Mouse (Mus musculus) erythroblast, embryonic 14.5 days (primary cell): ENCODE measurements around the gene Lrit2. TPM values are rescaled to one million over a fixed set of nuclear protein-coding genes. Genes with fewer than 3 reads are reported as not detected.

Experiments
- H3K27me3 ChIP-seq: 2 replicates; pipeline ENCODE4 v1.6.1; 2012; ENCODE audit warnings: inconsistent platforms; ENCODE audit not compliant: control insufficient read depth
- H3K36me3 ChIP-seq: 2 replicates; pipeline ENCODE4 v1.6.1; 2012; ENCODE audit warnings: mild to moderate bottlenecking, inconsistent platforms; ENCODE audit not compliant: control insufficient read depth
- H3K4me1 ChIP-seq: 2 replicates; pipeline ENCODE4 v1.6.1; 2012; ENCODE audit warnings: inconsistent platforms; ENCODE audit not compliant: control insufficient read depth
- H3K4me3 ChIP-seq: replicated peaks from 2 replicates; pipeline ENCODE3; 2012; ENCODE audit warnings: moderate library complexity, mild to moderate bottlenecking, inconsistent platforms
- H3K9me3 ChIP-seq: 2 replicates; pipeline ENCODE4 v1.6.1; 2012; ENCODE audit warnings: low read length, inconsistent platforms, mixed read lengths; ENCODE audit not compliant: control insufficient read depth
- GATA1 ChIP-seq: IDR thresholded peaks from 2 replicates; pipeline ENCODE4 v1.6.1; 2012; ENCODE audit warnings: low read length, inconsistent platforms, mixed read lengths
- TAL1 ChIP-seq: IDR thresholded peaks from 3 replicates; pipeline ENCODE4 v1.6.1; 2012; ENCODE audit warnings: low read length, inconsistent platforms, mixed read lengths
- polyA plus RNA-seq: library from polyadenylated mRNA; stranded (reverse); fragments of >175 nt; gene quantifications from 2 replicates; pipeline ENCODE4 v1.2.3, GENCODE M21; 2012

The Lrit2 gene
- not detected in 2 replicates for polyA plus RNA-seq

GRCm38 (mm10) chr14:37067629-37068028, at the start of gene Lrit2:
Gene Lrit2 (plus strand): TSS chr14:37067929.
- Histone ChIP-seq H3K4me1 (no peaks in the 10 kb centered on the region), H3K27me3 (no peaks in the 10 kb centered on the region), H3K4me3 (no peak within 1 kb of the TSS), H3K9me3 (no peaks in the 10 kb centered on the region; the same call in 1 of the 2 replicates), H3K36me3 (no peaks in the 10 kb centered on the region)
- TF ChIP-seq GATA1 (no peak), TAL1 (no peak)

GRCm38 (mm10) chr14:37027248-37027933, 40.3 kb upstream of the Lrit2 start:
- no peak for TF ChIP-seq GATA1
- TF ChIP-seq TAL1 = no peak
- H3K36me3 ChIP-seq = no peaks in the 10 kb centered on the region
- H3K4me3 ChIP-seq = no peak overlapping the region
- H3K4me1 ChIP-seq = no peaks in the 10 kb centered on the region
- H3K9me3 ChIP-seq = no peaks in the 10 kb centered on the region
- no peaks in the 10 kb centered on the region for H3K27me3 ChIP-seq

- no peak overlapping the region for H3K4me3 ChIP-seq
- H3K36me3 ChIP-seq = no peaks in the 10 kb centered on the region
- H3K27me3 ChIP-seq = no peaks in the 10 kb centered on the region
- TF ChIP-seq TAL1 (no peak), GATA1 (no peak)
- no peaks in the 10 kb centered on the region for H3K4me1 ChIP-seq
- H3K9me3 ChIP-seq = no peaks in the 10 kb centered on the region
Measured at GRCm38 (mm10) chr14:37027951-37028350, 39.8 kb upstream of the Lrit2 start.

GRCm38 (mm10) chr14:37028555-37028954, 39.2 kb upstream of the Lrit2 start:
- no peaks in the 10 kb centered on the region for H3K36me3 ChIP-seq
- H3K4me1 ChIP-seq = no peaks in the 10 kb centered on the region
- no peaks in the 10 kb centered on the region for H3K27me3 ChIP-seq
- H3K9me3 ChIP-seq = no peaks in the 10 kb centered on the region
- no peak overlapping the region for H3K4me3 ChIP-seq
- TF ChIP-seq TAL1 = no peak
- TF ChIP-seq GATA1 = no peak

- TF ChIP-seq GATA1 = no peak
- no peak for TF ChIP-seq TAL1
- no peaks in the 10 kb centered on the region for H3K27me3 ChIP-seq
- no peaks in the 10 kb centered on the region for H3K36me3 ChIP-seq
- H3K9me3 ChIP-seq = no peaks in the 10 kb centered on the region
- H3K4me1 ChIP-seq = no peaks in the 10 kb centered on the region
- no peak overlapping the region for H3K4me3 ChIP-seq
Measured at GRCm38 (mm10) chr14:37032481-37033104, 35.1 kb upstream of the Lrit2 start.

- Histone ChIP-seq H3K9me3 (no peaks in the 10 kb centered on the region), H3K36me3 (no peaks in the 10 kb centered on the region), H3K27me3 (no peaks in the 10 kb centered on the region), H3K4me3 (no peak overlapping the region), H3K4me1 (no peaks in the 10 kb centered on the region)
- TF ChIP-seq TAL1 (no peak), GATA1 (no peak)
Measured at GRCm38 (mm10) chr14:37033241-37033640, 34.5 kb upstream of the Lrit2 start.

- Histone ChIP-seq H3K36me3 (no peaks in the 10 kb centered on the region), H3K27me3 (no peaks in the 10 kb centered on the region), H3K4me1 (no peaks in the 10 kb centered on the region), H3K4me3 (no peak overlapping the region), H3K9me3 (no peaks in the 10 kb centered on the region)
- TF ChIP-seq GATA1 (no peak), TAL1 (no peak)
Measured at GRCm38 (mm10) chr14:37034432-37034831, 33.3 kb upstream of the Lrit2 start.

- Histone ChIP-seq H3K36me3 (no peaks in the 10 kb centered on the region), H3K4me1 (no peaks in the 10 kb centered on the region), H3K9me3 (peaks cover 7% of the 10 kb centered on the region), H3K4me3 (no peak within 1 kb of the TSS), H3K27me3 (no peaks in the 10 kb centered on the region)
- TF ChIP-seq TAL1 (no peak), GATA1 (no peak)
Measured at GRCm38 (mm10) chr14:37048914-37049410, 18.8 kb upstream of the Lrit2 start, which contains the start of gene Rgr. Gene Rgr (minus strand): TSS chr14:37048964.

- H3K27me3 ChIP-seq = no peaks in the 10 kb centered on the region
- no peak for TF ChIP-seq GATA1
- TF ChIP-seq TAL1 = no peak
- peaks cover 3% of the 10 kb centered on the region; the same call in 1 of the 2 replicates for H3K9me3 ChIP-seq
- no peak overlapping the region for H3K4me3 ChIP-seq
- no peaks in the 10 kb centered on the region for H3K4me1 ChIP-seq
- no peaks in the 10 kb centered on the region for H3K36me3 ChIP-seq
Measured at GRCm38 (mm10) chr14:37064849-37065248, 2.9 kb upstream of the Lrit2 start.
